Mouse (Mus musculus) mouse embryonic stem cell (cell line): ENCODE results near the gene Fut7.
"Not testable (repeated sequence)": the region's sequence is repeated elsewhere in the genome, so short reads cannot be mapped to it uniquely, and the experiment has no call there.

Experiments used
- in situ Hi-C, 2 experiments: fragments of 300-500 bp; cut with MboI; formaldehyde crosslinking; loops; 1 replicate in 1 of 2; 3 replicates in 1 of 2; pipeline ENCODE4 v1.14.3; 2019 to 2020; ENCODE audit warnings: low sequenced_read_pairs in 2 of 2, low pct_unique_long_range_greater_than_20kb in 1 of 2, mixed read lengths in 1 of 2; ENCODE audit not compliant: unreplicated experiment in 1 of 2

Gene Fut7

GRCm38 (mm10) chr2:25422587-25423410, at the start of gene Fut7:
Gene Fut7 (plus strand): TSS chr2:25423267.
- in situ Hi-C loops, result no loop called here

- in situ Hi-C loops, result no loop called here
Observed at GRCm38 (mm10) chr2:25373431-25373830, 49.6 kb upstream of the Fut7 start.

GRCm38 (mm10) chr2:25376589-25376988, 46.5 kb upstream of the Fut7 start:
- in situ Hi-C loops, result no loop called here

GRCm38 (mm10) chr2:25384492-25384891, 38.6 kb upstream of the Fut7 start:
- in situ Hi-C loops, result no loop called here

- in situ Hi-C loops, result no loop called here
Observed at GRCm38 (mm10) chr2:25391266-25391665, 31.8 kb upstream of the Fut7 start.

- in situ Hi-C loops, result no loop called here
Observed at GRCm38 (mm10) chr2:25394281-25395221, 28.5 kb upstream of the Fut7 start.

GRCm38 (mm10) chr2:25395721-25396596, 27.1 kb upstream of the Fut7 start, which contains the start of gene Entpd2:
Gene Entpd2 (plus strand): TSS chr2:25395874.
- in situ Hi-C loops, result no loop called here

- in situ Hi-C loops, result no loop called here
Observed at GRCm38 (mm10) chr2:25396597-25396983, 26.5 kb upstream of the Fut7 start.

GRCm38 (mm10) chr2:25397010-25397409, 26.1 kb upstream of the Fut7 start:
- in situ Hi-C loops, result no loop called here

- in situ Hi-C loops, result no loop called here
Observed at GRCm38 (mm10) chr2:25398065-25398464, 25.0 kb upstream of the Fut7 start.

- in situ Hi-C loops, result no loop called here
Observed at GRCm38 (mm10) chr2:25399051-25399450, 24.0 kb upstream of the Fut7 start, which contains the start of gene Npdc1. Gene Npdc1 (plus strand): TSS chr2:25399351.

GRCm38 (mm10) chr2:25400291-25400690, 22.8 kb upstream of the Fut7 start:
- in situ Hi-C loops, result no loop called here

GRCm38 (mm10) chr2:25400764-25401163, 22.3 kb upstream of the Fut7 start:
- in situ Hi-C loops, result no loop called here

- in situ Hi-C loops, result no loop called here
Observed at GRCm38 (mm10) chr2:25402377-25402971, 20.6 kb upstream of the Fut7 start.

- in situ Hi-C loops, result no loop called here
Observed at GRCm38 (mm10) chr2:25402972-25403601, 20.0 kb upstream of the Fut7 start.

- in situ Hi-C loops, result no loop called here
Observed at GRCm38 (mm10) chr2:25403994-25404393, 19.1 kb upstream of the Fut7 start.

- in situ Hi-C loops, result no loop called here
Observed at GRCm38 (mm10) chr2:25408908-25409307, 14.2 kb upstream of the Fut7 start.

- in situ Hi-C loops, result not testable (repeated sequence)
Observed at GRCm38 (mm10) chr2:25413436-25413835, 9.6 kb upstream of the Fut7 start.
